Mouse (Mus musculus) midbrain, embryonic 16.5 days (tissue): ENCODE data around the gene Olfr1025-ps1. TPM values are rescaled to one million over a fixed set of nuclear protein-coding genes. Genes with fewer than 3 reads are reported as not detected.

Source experiments
- ATAC-seq: fragments of 200-750 bp; cut with Nextera tagmentation; 2 replicates; pipeline ENCODE4 v1.8.0; 2017; ENCODE audit warnings: moderate TSS enrichment
- H3K27ac ChIP-seq: fragments of 300-500 bp; sonication (generic); 2 replicates; pipeline ENCODE4 v1.5.1; 2014; ENCODE audit warnings: mild to moderate bottlenecking, low read length, mixed read lengths
- H3K27me3 ChIP-seq: fragments of 300-500 bp; sonication (generic); 2 replicates; pipeline ENCODE4 v1.6.1; 2014; ENCODE audit warnings: low read depth, low read length, mixed read lengths; ENCODE audit not compliant: control insufficient read depth, insufficient read depth
- H3K36me3 ChIP-seq: fragments of 300-500 bp; sonication (generic); 2 replicates; pipeline ENCODE4 v1.6.1; 2014; ENCODE audit warnings: mild to moderate bottlenecking, low read length, moderate library complexity, mixed read lengths; ENCODE audit not compliant: control insufficient read depth, insufficient read depth
- H3K4me1 ChIP-seq: fragments of 300-500 bp; sonication (generic); 2 replicates; pipeline ENCODE4 v1.6.1; 2014; ENCODE audit warnings: mild to moderate bottlenecking, low read length, mixed read lengths; ENCODE audit not compliant: control insufficient read depth, insufficient read depth
- H3K4me2 ChIP-seq: fragments of 300-500 bp; sonication (generic); 2 replicates; pipeline ENCODE4 v1.6.1; 2014; ENCODE audit warnings: mild to moderate bottlenecking, low read length, mixed read lengths
- H3K4me3 ChIP-seq: fragments of 300-500 bp; sonication (generic); 2 replicates; pipeline ENCODE4 v1.5.1; 2014; ENCODE audit warnings: low read depth, mild to moderate bottlenecking, low read length, moderate library complexity, mixed read lengths
- H3K9ac ChIP-seq: fragments of 300-500 bp; sonication (generic); 2 replicates; pipeline ENCODE4 v1.6.1; 2014; ENCODE audit warnings: low read depth, low read length, mixed read lengths
- H3K9me3 ChIP-seq: fragments of 300-500 bp; sonication (generic); replicated peaks from 2 replicates; pipeline ENCODE4 v1.6.1; 2014; ENCODE audit warnings: mild to moderate bottlenecking, low read length, mixed read lengths; ENCODE audit not compliant: control insufficient read depth, poor library complexity, severe bottlenecking
- WGBS: fragments of 180-500 bp; shearing (Covaris S2); extraction: QIAGEN DNeasy Blood & Tissue Kit; methylation state at CpG from one replicate; pipeline ENCODE4 v1.1.7; 2014; 5-methylcytosine and 5-hydroxymethylcytosine counted together
- polyA plus RNA-seq: library from polyadenylated mRNA; unstranded; fragments of >200 nt; fragmentation: Nextera tagmentation; extraction: Ambion mirVana; gene quantifications from 2 replicates; pipeline ENCODE4 v1.2.1, GENCODE M21; 2015

Olfr1025-ps1 gene
- polyA plus RNA-seq = not detected in 2 replicates

GRCm38 (mm10) chr2:85914893-85915292, at the start of gene Olfr1025-ps1:
Gene Olfr1025-ps1 (plus strand): TSS chr2:85915193.
- no peak within 1 kb of the TSS for H3K9ac ChIP-seq
- no peaks in the 10 kb centered on the region for H3K36me3 ChIP-seq
- ATAC-seq = no peak
- no peaks in the 10 kb centered on the region for H3K9me3 ChIP-seq
- no peak within 1 kb of the TSS for H3K27ac ChIP-seq
- H3K4me2 ChIP-seq = no peak within 1 kb of the TSS
- no peaks in the 10 kb centered on the region for H3K27me3 ChIP-seq
- no peak within 1 kb of the TSS for H3K4me3 ChIP-seq
- no peaks in the 10 kb centered on the region for H3K4me1 ChIP-seq
- WGBS = 57% methylated on average over 1 of the region's 1 CpGs

GRCm38 (mm10) chr2:85868294-85868693, 46.7 kb upstream of the Olfr1025-ps1 start, which contains the start of gene Olfr1022:
Gene Olfr1022 (plus strand): TSS chr2:85868594.
- Histone ChIP-seq H3K4me1 (no peaks in the 10 kb centered on the region), H3K4me3 (no peak within 1 kb of the TSS), H3K4me2 (no peak within 1 kb of the TSS), H3K36me3 (no peaks in the 10 kb centered on the region), H3K9me3 (no peaks in the 10 kb centered on the region), H3K9ac (no peak within 1 kb of the TSS), H3K27ac (no peak within 1 kb of the TSS), H3K27me3 (no peaks in the 10 kb centered on the region)
- ATAC-seq = no peak
- WGBS = 68% methylated on average over 2 of the region's 2 CpGs

DNA sequence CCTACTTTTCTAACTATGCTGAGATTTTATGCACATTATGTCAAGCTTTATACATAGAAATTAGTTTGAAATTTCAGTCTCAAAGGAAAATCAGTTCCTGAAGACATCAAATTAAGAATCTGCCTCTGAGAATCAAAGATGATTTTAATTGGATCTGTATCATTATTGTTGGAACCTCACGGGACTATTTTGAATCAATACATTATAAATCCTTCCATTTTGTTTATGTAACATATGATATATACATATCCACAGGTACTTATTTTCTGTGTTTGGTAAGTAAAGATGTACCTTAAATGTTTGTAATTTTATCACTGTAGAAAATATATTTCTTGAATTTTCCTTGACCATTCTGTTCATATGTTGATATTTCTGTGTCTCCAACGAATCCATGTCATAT, 29.7 kb upstream of the Olfr1025-ps1 start, which contains the start of gene Olfr1023:
TSS of gene Olfr1023 (plus strand) at position 301 of the 400 bp plus-strand sequence.
- Histone ChIP-seq H3K9me3 (no peaks in the 10 kb centered on the region), H3K4me1 (no peaks in the 10 kb centered on the region), H3K9ac (no peak within 1 kb of the TSS), H3K27me3 (no peaks in the 10 kb centered on the region), H3K36me3 (no peaks in the 10 kb centered on the region), H3K27ac (no peak within 1 kb of the TSS), H3K4me2 (no peak within 1 kb of the TSS), H3K4me3 (no peak within 1 kb of the TSS)
- 76% methylated on average over 2 of the region's 2 CpGs for WGBS
- no peak for ATAC-seq

GRCm38 (mm10) chr2:85904952-85905351, 10.0 kb upstream of the Olfr1025-ps1 start, which contains the start of gene Olfr1024:
Gene Olfr1024 (minus strand): TSS chr2:85905052.
- Histone ChIP-seq H3K9ac (no peak within 1 kb of the TSS), H3K4me1 (no peaks in the 10 kb centered on the region), H3K36me3 (no peaks in the 10 kb centered on the region), H3K27me3 (no peaks in the 10 kb centered on the region), H3K4me3 (no peak within 1 kb of the TSS), H3K27ac (no peak within 1 kb of the TSS), H3K9me3 (no peaks in the 10 kb centered on the region), H3K4me2 (no peak within 1 kb of the TSS)
- 85% methylated on average over 3 of the region's 3 CpGs for WGBS
- ATAC-seq = no peak

DNA sequence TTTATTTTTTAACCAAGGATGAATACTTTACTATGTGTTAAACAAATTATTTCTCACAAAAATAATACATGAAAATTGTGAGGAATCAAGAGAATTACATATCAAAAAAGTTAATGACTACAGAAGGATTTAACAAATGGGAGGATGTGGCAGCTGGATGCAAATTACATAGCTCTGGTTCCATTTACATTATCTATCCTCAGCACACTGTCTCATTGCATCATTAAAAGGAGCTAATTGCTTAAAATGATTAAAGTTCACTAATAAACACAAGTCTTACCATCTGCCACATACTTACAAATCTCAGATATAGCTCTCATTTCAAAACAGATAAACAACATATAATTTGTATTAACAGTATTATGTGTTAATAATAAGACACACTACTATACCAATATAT, 1.8 kb upstream of the Olfr1025-ps1 start:
- H3K4me2 ChIP-seq = no peak overlapping the region
- H3K9ac ChIP-seq = no peak overlapping the region
- no peaks in the 10 kb centered on the region for H3K4me1 ChIP-seq
- no peak for ATAC-seq
- H3K9me3 ChIP-seq = no peaks in the 10 kb centered on the region
- no peak overlapping the region for H3K4me3 ChIP-seq
- H3K36me3 ChIP-seq = no peaks in the 10 kb centered on the region
- H3K27ac ChIP-seq = no peak overlapping the region
- no peaks in the 10 kb centered on the region for H3K27me3 ChIP-seq

DNA sequence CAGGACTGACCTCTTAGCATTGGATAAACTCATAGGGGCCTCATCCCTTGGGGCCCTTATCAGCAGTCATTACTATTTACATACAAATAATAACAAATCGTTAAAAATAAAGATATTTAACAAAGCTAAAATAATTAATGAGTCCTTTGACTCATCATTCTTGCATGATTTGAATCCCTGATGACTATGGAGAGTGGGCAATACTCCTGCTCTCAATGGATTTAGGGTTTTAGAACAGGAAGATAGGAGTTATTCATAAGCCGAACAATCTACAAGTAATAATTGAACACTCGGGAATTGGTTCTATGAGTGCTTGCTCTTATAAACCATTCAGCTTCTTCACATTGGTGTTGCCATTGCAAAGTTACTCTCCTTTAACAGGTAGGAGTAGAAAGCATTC, 6.3 kb downstream of the Olfr1025-ps1 start, which contains the start of gene Olfr1026:
TSS of gene Olfr1026 (plus strand) at position 301 of the 400 bp plus-strand sequence.
- Histone ChIP-seq H3K4me2 (no peak within 1 kb of the TSS), H3K4me3 (no peak within 1 kb of the TSS), H3K36me3 (no peaks in the 10 kb centered on the region), H3K9ac (no peak within 1 kb of the TSS), H3K4me1 (no peaks in the 10 kb centered on the region), H3K9me3 (no peaks in the 10 kb centered on the region), H3K27ac (no peak within 1 kb of the TSS), H3K27me3 (no peaks in the 10 kb centered on the region)
- no peak for ATAC-seq
- WGBS = 87% methylated on average over 3 of the region's 3 CpGs

GRCm38 (mm10) chr2:85950137-85950536, 35.1 kb downstream of the Olfr1025-ps1 start, which contains the start of gene Olfr1028:
Gene Olfr1028 (plus strand): TSS chr2:85950437.
- Histone ChIP-seq H3K9me3 (no peaks in the 10 kb centered on the region), H3K27ac (no peak within 1 kb of the TSS), H3K36me3 (no peaks in the 10 kb centered on the region), H3K4me2 (no peak within 1 kb of the TSS), H3K9ac (no peak within 1 kb of the TSS), H3K27me3 (no peaks in the 10 kb centered on the region), H3K4me3 (no peak within 1 kb of the TSS), H3K4me1 (no peaks in the 10 kb centered on the region)
- WGBS = 81% methylated on average over 1 of the region's 1 CpGs
- no peak for ATAC-seq

Other genes starting within 250 kb of the Olfr1025-ps1 start
- not detected in 2 replicates for gene Olfr1006, start 236.4 kb upstream of the Olfr1025-ps1 start, polyA plus RNA-seq
- gene Olfr1008, start 225.8 kb upstream of the Olfr1025-ps1 start, polyA plus RNA-seq = not detected in 2 replicates
- gene Olfr1009, start 199.8 kb upstream of the Olfr1025-ps1 start, polyA plus RNA-seq = not detected in 2 replicates
- not detected in 2 replicates for gene Olfr1012, start 152.4 kb upstream of the Olfr1025-ps1 start, polyA plus RNA-seq
- gene Olfr1013, start 148.1 kb upstream of the Olfr1025-ps1 start, polyA plus RNA-seq = not detected in 2 replicates
- gene Olfr1014, start 142.5 kb upstream of the Olfr1025-ps1 start, polyA plus RNA-seq = not detected in 2 replicates
- not detected in 2 replicates for gene Olfr1015, start 133.2 kb upstream of the Olfr1025-ps1 start, polyA plus RNA-seq
- gene Olfr1016, start 112.6 kb upstream of the Olfr1025-ps1 start, polyA plus RNA-seq = not detected in 2 replicates
- gene Olfr1018, start 96.7 kb upstream of the Olfr1025-ps1 start, polyA plus RNA-seq = not detected in 2 replicates
- gene Olfr1019, start 69.7 kb upstream of the Olfr1025-ps1 start, polyA plus RNA-seq = not detected in 2 replicates
- not detected in 2 replicates for gene Olfr1020, start 68.2 kb upstream of the Olfr1025-ps1 start, polyA plus RNA-seq
- not detected in 2 replicates for gene Olfr1022, start 46.6 kb upstream of the Olfr1025-ps1 start, polyA plus RNA-seq
- not detected in 2 replicates for gene Olfr1023, start 29.6 kb upstream of the Olfr1025-ps1 start, polyA plus RNA-seq
- not detected in 2 replicates for gene Olfr1024, start 10.1 kb upstream of the Olfr1025-ps1 start, polyA plus RNA-seq
- not detected in 2 replicates for gene Olfr1026, start 6.4 kb downstream of the Olfr1025-ps1 start, polyA plus RNA-seq
- gene Olfr1028, start 35.2 kb downstream of the Olfr1025-ps1 start, polyA plus RNA-seq = not detected in 2 replicates
- gene Olfr1029, start 58.7 kb downstream of the Olfr1025-ps1 start, polyA plus RNA-seq = not detected in 2 replicates
- not detected in 2 replicates for gene Olfr1030, start 64.1 kb downstream of the Olfr1025-ps1 start, polyA plus RNA-seq
- not detected in 2 replicates for gene Olfr1031, start 75.1 kb downstream of the Olfr1025-ps1 start, polyA plus RNA-seq
- not detected in 2 replicates for gene Olfr1032, start 90.3 kb downstream of the Olfr1025-ps1 start, polyA plus RNA-seq
- 0.79 TPM in 1 of 2 replicates, not detected in the other for gene Olfr1033, start 105.4 kb downstream of the Olfr1025-ps1 start, polyA plus RNA-seq
- not detected in 2 replicates for gene Olfr1034, start 130.7 kb downstream of the Olfr1025-ps1 start, polyA plus RNA-seq
- gene Olfr1036, start 158.8 kb downstream of the Olfr1025-ps1 start, polyA plus RNA-seq = not detected in 2 replicates
- gene Olfr1037, start 172.2 kb downstream of the Olfr1025-ps1 start, polyA plus RNA-seq = not detected in 2 replicates
- gene Olfr1039, start 220.7 kb downstream of the Olfr1025-ps1 start, polyA plus RNA-seq = not detected in 2 replicates
- gene Olfr1040, start 231.5 kb downstream of the Olfr1025-ps1 start, polyA plus RNA-seq = not detected in 2 replicates
- not detected in 2 replicates for gene Olfr1042, start 246.6 kb downstream of the Olfr1025-ps1 start, polyA plus RNA-seq